Mouse (Mus musculus) kidney, postnatal 14 days (tissue): ENCODE measurements around the gene Noxo1.
"Not testable (repeated sequence)": the region's sequence is repeated elsewhere in the genome, so short reads cannot be mapped to it uniquely, and the experiment has no call there.

Source experiments
- DNase-seq: peaks from one replicate; pipeline ENCODE4 v3.0.0; 2022; ENCODE audit warnings: mixed read lengths

The Noxo1 gene

DNA sequence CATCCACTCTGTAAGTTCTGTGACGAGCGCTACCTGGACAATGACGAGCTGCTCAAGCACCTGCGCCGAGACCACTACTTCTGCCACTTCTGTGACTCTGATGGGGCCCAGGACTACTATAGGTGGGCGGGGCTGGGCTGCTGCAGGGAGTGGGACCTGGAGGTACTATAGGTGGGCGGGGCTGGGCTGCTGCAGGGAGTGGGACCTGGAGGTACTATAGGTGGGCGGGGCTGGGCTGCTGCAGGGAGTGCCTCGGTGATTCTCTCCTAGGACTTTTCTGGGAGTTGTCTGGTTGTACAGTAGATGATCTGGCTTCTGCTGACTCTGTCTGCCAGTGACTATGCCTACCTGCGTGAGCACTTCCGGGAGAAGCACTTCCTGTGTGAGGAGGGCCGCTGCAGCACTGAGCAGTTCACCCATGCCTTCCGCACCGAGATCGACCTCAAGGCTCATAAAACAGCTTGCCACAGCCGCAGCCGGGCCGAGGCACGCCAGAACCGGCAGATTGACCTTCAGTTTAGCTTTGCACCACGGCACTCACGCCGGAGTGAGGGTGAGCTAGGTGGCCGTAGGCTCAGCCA lies 18.4 kb upstream of the Noxo1 start:
- no peak for DNase-seq

DNA sequence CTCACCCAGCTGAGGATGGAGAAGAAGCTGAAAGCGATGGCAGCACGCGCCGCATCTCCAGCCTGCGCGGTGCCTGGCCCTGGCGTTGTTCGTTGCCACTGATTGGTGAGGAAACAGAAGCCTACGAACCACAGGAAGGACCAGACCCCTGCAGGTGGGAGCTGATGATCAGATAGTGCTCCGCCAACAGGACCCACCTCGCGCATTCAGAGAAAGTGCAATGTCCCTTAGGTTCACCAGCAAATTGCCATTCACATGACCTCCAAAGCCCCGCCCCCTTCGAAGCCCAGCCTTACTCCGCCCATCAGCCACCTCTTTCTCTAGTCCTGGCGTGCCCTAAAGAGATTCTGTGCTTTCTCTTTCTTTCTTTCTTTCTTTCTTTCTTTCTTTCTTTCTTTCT lies 9.5 kb upstream of the Noxo1 start:
- peak; percentile 53 for DNase-seq

DNA sequence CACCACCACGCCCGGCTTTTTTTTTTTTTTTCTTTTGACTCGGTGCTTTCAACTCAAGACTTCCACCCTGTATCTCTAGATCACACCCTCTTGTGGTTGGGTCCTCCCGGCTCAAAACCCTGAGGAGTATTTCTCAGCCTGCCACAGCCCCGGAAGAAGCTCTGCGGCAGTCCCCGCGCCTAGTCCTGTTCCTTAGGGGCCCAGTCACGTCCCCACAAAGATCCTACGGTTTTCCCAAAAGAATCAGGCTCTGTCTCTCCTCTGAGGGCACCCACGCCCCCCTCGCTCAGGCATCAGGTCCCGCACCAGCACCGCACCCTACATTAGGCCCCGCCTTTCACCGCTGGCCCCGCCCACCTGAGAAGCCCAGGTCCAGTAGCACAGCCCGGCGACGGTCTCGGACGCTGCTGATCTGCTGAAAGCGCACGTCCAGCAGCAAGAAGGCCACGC lies 8.9 kb upstream of the Noxo1 start:
- peak; percentile 72 for DNase-seq

DNA sequence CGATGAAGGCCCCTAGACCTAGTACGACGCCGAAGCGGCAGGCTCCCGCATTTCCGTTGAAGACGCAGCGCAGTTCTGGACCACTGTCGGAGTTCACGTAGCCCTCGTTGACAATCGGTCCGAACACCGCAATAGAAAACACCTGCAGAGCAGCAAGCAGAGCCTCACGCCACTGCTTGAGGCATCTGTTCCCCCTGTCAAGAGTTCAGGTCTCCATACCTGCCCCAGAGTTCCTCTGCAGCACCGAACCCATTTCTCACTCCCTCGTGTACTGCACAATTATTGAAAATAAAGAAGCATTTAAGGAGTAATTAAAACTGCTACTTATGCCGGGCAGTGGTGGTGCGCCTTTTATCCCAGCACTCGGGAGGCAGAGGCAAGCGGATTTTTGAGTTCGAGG lies 8.4 kb upstream of the Noxo1 start:
- DNase-seq: no peak

DNA sequence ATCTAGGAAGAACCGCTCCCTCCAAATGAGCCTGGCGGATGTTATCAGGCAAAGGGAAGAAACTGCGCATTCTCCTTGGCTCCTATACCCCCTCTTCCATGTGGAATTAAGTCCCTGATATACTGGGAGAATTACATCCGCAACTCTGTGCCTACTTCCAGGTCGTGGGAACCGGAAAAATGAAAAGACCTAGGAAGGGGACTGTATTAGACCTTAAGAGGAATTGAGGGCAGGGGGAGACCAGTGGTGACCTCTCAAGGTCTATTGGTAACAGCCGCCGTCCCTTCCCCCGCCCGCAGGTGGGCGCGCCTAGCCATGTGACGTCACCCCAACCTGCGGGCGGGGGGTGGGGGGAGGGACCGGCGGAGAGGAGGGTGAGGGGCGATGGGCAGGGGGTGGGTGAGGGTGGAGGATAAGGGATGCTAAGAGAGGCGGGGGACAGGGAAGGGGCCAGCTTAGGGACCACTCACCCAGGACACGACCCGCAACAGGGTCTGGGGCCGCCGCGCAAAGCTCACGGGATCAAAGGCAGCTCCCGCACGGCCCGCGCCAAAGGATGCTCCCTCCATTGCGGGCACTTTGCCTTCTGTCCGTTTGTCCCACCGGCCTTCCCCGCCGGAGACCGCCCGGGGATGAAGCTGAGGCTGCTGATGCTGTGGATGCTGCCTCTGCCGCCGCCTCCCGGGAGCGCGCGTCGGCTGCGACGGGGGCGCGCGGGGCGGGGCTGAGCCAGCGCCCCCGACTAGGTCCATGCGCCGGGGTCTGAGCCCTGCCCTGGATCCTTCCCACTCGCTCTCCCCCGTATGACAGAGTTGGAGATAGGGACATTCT lies 6.6 kb upstream of the Noxo1 start, which contains the start of gene Syngr3:
Gene Syngr3, minus strand, starts transcription at position 705 of the 831 bp plus-strand sequence.
- no peak for DNase-seq

DNA sequence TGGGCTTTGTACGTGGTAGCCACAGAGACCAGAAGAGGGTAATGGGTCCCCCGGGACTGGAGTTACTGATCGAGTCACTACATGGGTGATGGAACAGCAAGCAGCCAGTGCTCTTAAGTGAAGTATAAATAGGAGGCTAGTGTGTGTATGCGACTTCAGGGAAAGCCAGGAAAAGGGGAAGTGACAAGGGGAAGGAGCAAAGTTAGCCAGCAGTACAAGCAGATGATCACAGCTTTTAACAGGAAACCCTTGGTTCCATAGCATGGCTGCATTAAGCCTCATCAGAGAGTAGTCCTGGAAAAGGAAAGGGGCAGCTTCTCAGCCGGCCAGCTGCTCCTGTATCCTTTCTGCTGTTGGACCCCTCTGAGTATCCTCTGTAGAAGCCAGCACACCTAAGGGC lies 3.6 kb upstream of the Noxo1 start:
- DNase-seq: no peak

DNA sequence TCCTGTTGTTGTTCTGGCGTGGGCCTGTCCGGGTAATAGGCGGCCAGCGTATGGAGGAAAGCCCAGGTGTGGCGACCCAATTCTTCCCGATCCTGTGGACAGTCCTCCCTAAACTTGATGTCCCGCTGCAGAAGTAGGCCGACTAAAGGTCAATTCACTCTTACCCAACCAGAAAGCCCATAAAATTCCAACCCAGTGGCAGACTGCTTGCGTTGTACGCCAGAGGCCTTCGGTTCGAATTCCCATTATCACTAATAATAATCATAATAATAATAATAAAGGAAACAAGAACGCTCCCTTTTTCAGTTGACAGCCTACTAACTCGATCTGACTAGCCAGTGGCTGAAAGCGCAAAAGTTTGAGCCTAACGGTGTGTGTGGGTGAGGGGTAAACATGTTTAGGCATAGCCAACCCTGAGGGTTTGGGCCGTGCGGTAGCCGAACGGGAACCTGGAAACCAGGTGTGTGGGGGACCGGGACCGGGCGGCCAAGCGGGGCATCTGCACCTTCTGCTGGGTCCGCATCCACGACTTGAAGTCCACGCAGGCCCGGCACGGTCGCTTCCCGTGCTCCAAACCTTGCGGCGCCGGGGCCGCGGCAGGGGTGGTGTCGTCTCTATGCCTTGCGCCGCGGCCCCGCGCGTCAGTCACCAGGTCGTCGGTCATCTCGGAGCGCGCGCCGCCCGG lies 566 bp upstream of the Noxo1 start:
- no peak for DNase-seq

DNA sequence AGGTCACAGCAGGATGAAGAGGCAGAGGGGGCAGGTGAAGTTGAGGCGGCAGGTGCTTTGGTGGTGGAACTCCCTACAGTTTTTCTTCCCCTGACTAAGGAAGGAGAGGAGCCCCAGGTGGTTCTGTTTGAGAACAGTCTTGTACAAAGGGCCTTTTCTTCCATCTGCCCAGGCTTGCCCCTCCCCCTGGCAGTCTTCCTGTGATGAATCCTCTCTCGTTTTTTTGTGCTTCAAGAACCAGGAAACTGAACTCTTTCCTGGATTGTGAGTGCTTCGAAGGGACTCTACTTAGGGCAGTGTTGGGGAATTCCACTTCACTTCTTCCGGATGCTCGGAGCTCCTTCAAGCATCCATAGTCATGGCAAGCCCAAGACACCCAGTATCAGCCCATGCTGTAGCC lies 2.0 kb downstream of the Noxo1 start:
- DNase-seq: no peak

DNA sequence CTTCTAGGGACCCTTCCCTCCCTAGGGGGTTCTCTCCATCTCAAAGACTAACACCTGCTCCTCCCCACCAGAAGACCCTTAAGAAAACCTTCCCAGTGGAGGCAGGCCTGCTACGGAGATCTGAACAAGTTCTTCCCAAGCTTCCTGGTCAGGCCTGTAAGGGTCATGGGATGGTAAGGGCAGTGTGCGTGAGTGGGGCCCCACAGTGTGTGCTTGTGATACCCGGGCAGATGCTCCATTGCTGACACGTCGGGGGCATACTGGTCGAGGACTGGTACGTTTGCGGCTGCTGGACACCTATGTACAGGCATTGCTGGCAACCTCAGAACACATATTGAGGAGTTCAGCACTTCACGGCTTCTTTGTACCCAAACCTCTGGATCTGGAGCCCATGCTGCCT lies 2.7 kb downstream of the Noxo1 start:
- DNase-seq: no peak

DNA sequence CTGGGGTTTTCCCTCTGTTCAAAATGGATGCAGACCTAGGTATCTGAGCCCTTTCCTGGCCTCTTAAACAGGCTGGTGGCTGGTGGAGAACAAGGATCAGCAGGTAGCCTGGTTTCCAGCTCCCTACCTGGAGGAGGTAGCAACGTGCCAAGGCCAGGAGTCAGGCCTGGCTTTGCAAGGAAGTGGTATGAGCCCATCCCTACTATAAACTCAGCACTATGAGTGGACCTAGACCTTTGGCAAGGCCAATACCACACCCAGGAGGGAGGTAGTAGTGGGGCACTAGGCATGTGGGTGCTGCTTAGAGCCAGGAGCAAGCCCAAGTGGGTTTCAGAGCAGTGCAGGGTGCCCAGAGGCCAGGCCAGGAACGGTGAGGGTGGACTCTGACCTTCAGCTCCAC lies 3.4 kb downstream of the Noxo1 start:
- no peak for DNase-seq

DNA sequence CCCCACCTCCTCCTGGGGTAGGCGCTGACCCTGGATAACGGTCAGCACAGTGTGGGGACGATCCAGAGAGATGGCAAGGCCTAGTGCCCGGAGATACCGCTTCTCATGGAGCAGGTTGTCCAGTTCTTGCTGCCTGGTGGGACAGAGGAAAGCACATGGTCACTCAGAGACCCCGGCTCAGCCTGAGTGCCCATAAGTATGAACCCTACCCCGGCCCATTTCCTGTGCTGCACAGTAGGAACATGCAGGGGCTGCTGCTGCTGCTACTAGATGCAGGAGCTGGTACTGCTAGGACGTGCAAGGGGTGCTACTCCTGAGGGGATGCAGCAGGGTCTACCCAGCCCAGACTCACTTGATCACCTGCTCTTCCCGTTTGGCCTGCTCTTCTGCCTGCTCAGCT lies 5.2 kb downstream of the Noxo1 start:
- DNase-seq: no peak

DNA sequence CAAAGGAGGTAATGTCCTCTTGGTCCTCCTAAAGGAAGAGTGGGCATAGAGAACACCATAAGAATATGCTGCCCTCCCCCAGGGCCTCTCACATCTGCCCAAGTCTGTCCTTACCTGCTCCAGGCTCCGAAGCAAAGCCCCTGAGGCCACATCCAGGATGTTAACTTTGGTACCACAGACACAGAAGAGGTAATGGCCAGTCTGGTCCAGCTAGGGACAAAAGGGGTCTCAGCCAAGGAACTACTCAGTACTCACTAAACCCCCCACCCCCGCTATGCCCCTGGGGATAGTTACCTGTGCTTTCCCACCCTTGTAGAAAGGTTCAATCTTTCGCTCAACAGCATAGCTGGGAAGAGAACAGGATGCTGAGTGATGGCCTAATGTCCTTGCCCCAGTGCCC lies 9.8 kb downstream of the Noxo1 start:
- DNase-seq: no peak

DNA sequence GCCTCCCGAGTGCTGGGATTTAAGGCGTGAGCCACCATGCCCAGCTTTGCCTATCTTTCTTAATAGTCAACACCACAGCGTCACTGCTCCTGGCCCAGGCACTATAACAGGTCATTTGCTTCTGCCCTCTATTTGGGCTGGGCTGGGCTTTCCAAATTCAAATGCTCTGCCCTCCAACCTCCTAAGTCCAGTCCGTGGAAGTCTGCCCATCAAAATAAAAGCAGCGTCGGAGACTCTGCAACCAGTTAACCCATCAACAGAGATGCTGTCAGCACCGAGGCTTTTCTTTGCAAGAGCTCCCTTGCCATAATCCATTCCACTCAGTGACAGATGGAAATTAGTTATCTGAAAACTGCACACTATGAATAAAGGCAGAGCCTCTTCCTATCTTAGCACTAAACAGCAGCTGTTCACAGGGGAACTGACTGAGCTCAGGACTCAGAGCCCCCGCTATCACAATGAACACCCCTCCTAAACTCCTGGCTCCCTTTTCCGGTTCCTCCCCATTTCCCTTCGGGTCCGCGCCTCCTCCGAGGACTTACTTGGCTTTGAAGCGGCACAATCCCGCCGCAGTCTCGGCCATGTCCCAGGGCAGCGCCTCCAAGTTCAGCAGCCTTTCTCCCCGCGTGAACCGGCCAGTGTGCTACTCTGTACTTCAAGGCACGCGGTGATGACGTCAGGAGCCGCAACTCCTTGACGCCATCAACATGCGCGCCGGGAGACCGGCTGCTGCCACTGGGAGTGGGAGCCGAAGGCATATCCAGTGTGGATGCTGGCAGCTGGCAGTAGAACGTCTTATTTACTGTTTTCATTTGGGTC lies 11.2 kb downstream of the Noxo1 start, which contains the start of gene Tbl3:
Gene Tbl3, minus strand, starts transcription at position 679 of the 819 bp plus-strand sequence.
- peak; percentile 96 for DNase-seq

DNA sequence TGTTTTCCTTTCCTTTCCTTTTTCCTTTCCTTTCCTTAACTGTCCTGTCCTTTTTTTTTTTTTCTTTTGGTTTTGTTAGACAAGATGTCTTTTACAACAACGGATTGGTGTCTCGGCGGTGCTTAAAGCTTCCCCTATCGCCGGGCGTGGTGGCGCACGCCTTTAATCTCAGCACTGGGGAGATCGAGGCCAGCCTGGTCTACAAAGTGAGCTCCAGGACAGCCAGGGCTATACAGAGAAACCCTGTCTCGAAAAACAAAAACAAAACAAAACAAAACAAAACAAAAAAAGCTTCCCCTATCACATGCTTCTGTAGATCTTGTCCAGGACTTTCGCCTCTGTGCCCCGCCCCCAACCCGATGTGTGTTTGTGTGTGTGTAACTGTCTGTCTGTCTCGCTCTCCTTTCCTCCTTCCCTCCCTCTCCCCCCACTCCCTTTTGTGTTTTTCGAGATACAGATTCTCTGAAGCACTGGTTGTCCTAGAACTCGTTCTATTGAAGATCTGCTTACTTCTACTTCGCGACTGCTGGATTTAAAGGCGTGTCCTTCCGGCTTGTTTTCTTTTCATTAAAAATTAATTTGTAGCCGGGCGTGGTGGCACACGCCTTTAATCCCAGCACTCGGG lies 11.9 kb downstream of the Noxo1 start:
- no peak for DNase-seq

DNA sequence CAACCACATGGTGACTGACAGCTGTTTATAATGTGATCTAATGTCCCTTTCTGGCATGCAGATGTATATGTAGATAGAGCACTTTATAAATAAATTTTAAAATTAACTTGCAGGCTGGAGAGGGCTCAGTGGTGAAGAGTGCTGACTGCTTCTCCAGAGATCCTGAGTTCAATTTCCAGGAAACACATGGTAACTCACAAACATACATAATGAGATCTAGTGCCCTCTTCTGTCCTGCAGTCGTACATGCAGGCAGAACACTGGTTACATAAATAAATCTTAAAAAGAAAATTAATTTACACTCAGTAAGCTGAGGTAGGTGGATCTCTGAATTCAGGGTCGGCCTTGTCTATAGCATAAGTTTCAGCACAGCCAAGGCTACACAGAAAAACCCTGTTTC lies 12.6 kb downstream of the Noxo1 start:
- no peak for DNase-seq

DNA sequence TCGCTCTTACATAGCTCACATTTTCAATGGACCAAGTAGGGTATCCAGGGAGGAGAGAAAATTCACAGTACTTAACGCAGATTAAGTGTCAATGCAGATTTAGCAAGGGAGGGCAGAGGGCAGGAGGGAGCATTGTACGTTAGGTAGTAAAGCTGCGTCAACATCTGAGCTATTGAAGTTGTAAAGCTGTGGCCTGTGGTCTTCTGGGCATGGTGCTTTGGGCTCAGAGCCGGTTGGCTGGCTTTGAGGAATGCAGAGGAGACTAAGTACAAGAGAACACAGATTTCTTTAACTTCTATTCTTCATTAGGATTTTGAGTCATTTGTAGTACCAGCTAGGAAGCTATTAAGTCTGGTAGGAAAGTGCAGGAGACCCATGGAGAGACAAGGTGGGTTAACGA lies 19.5 kb downstream of the Noxo1 start:
- DNase-seq: no peak

DNA sequence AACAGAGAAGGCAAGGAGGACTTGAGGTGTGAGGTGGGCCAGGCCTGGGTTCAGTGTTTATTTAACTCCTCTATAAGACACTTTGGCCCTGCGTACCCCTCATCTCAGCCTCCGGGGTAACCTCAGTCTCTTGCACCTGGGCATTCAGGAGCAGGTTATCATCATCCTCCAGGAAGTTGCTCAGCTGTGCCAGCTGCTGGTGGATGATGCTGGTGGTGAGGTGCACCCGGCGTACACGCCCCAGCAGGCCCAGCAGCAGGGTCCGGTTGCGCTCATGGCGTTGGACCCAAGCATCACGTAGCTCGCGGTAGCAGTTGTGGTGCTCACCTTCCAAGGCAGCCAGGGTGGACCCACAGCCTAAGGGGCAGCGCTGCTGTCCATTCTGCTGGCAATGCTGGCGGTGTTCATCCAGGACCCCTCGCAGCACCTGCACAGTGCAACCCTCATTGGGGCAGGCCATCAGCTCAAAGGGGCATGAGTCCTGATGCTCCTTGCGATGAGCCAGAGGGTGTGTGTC lies 20.2 kb downstream of the Noxo1 start:
- DNase-seq: no peak

DNA sequence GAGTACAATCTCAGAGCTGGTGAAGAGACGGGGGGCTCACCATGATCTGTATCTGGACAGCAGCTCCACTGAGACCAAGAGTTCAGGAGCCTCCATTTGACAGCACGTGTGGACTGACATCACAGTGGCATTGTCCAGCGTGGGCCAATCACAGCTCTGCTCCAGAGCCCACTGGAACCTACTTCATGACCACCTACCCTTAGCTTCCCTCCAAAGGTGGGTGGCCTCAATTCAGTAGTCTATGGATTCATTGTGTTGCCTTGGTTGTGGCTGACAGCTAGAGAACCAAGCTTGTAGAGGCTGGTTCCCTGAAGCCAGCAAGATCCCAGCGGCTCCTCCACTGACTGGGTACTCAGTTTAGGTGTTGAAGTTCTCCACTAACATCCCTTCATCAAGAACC lies 21.9 kb downstream of the Noxo1 start, which contains the start of the genes Rnf151 and Rps2:
Gene Rnf151, minus strand, starts transcription at position 121 of the 400 bp plus-strand sequence.
Gene Rps2, plus strand, starts transcription at position 174 of the 400 bp plus-strand sequence.
- no peak for DNase-seq

DNA sequence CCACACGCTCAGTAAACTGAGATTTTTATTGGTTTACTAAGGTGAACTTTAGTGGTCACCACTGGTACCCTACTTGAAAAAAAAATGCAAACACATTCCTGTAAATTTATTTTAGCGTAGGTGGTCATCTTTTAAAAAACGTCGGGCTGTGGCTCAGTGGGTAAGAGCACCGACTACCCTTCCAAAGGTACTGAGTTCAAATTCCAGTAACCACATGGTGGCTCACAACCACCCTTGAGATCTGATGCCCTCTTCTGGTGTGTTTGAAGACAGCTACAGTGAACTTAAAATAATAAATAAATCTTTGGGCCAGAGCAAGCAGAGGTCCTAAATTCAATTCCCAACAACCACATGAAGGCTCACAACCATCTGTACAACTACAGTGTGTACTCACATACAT lies 22.9 kb downstream of the Noxo1 start:
- DNase-seq: not testable (repeated sequence)

DNA sequence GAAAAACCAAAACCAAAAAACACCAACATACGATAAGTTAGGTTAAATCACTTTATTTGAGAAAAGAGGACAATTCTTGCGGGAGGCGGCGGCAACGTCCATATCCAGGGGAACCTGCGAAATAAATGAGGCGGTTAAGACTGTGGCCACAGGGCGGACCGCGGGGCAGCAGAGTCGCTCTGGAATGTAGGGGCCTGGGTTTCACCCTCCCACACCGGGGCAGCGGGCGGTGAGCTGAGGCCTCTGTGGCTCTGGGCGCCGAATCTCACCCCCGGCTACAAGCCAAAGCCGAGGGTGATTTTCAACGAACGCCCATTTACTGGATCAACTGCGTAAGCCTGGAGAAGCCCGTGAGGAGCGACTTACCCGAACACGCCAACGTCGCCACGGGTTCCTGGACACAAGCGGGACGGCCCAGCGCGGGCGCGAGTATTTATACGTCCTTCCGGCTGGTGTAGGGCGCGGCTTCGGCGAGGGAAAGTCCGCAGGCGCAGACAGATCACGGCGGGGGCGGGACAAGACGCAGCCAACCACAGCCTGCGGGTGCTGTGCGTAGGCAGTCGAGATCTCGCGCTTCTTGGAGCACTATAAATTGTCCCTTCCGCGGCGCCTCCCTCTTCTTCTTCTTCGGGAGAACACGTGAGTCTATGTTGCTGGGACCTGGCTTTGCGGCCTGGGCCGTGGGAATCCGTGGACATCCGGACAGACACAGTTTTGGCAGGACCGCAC lies 23.6 kb downstream of the Noxo1 start:
- DNase-seq: peak; percentile 99

DNA sequence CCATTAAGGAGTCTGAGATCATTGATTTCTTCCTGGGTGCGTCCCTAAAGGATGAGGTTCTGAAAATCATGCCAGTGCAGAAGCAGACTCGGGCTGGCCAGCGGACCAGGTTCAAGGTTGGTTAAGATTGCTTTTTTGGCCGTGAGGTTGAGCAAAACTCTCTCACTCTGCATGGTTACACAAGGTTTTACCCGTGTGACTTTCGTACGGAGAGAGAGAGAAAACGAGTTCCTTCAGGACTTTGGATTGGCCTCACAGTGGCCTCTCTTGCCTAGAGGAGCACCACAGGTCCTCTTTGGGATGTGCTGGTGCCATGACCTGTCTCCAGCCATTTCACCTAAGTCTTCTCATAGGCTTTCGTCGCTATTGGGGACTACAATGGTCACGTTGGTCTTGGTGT lies 24.6 kb downstream of the Noxo1 start:
- not testable (repeated sequence) for DNase-seq
